Mouse (Mus musculus): ENCODE data around the gene Cnbd2. TPM values are rescaled to one million over a fixed set of nuclear protein-coding genes. Genes with fewer than 3 reads are reported as not detected.

The Cnbd2 gene
- polyA plus RNA-seq (2014; fragmentation: Nextera tagmentation; extraction: Ambion mirVana) = 3.8 and 3.9 TPM in 2 replicates

DNA sequence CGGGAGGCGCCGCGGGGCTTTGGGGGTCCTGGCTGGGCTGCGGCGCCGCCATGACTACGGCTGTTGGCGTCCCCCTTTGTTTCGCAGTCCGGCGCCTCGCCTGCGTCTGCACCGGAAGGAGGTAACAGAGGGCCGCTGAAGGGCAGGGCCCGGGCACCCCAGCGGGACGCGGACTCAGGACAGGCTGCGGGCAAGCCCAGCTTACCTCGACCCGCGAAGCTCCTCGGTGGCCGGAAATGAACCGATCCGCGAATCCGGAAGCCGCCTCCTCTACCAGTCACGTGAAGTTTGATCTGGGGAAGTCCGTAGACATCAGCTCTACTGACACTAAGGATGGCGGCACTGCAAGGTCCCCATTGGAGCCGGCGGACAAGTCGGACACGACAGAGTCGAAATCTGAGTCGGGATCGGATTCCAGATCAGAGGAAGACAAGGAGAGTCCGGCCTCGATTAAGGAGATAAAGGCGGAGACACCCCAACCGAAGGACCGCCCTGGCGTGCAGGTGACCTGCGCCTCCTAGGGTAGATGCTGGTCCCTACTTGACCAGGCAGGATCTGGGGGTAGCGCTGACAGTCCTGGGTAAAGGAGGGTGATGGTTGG, at the start of gene Cnbd2, which contains the start of gene Scand1:
TSS of gene Cnbd2 (plus strand) at position 3 of the 601 bp plus-strand sequence.
TSS of gene Scand1 (minus strand) at position 408 of the 601 bp plus-strand sequence.
- WGBS = under 1% methylated on average over 36 of the region's 49 CpGs
- Histone ChIP-seq H3K27ac (replicated peaks; ENCODE audit: low read depth, low read length) (peak within 1 kb of the TSS; percentile 96), H3K4me3 (ENCODE audit: low read depth, low read length) (peak within 1 kb of the TSS; percentile 89), H3K9ac (ENCODE audit: low read depth, low read length) (peak within 1 kb of the TSS; percentile 91), H3K9me3 (ENCODE audit: control insufficient read depth, low read length) (no peaks in the 10 kb centered on the region), H3K27me3 (replicated peaks; ENCODE audit: control insufficient read depth, insufficient read depth, low read length) (no peaks in the 10 kb centered on the region), H3K4me1 (ENCODE audit: control insufficient read depth, insufficient read depth, low read length) (0 out of 2 replicates have a peak, but pooled peaks cover 5% of the 10 kb centered on the region), H3K4me2 (ENCODE audit: low read depth, low read length) (peak within 1 kb of the TSS; percentile 92), H3K36me3 (ENCODE audit: control insufficient read depth, insufficient read depth, low read length) (peaks cover 10% of the 10 kb centered on the region; the same call in 1 of the 2 replicates)
- DNase-seq (ENCODE audit: low spot score) (peak; percentile 92), ATAC-seq (ENCODE audit: low read depth) (peak; percentile 92)

DNA sequence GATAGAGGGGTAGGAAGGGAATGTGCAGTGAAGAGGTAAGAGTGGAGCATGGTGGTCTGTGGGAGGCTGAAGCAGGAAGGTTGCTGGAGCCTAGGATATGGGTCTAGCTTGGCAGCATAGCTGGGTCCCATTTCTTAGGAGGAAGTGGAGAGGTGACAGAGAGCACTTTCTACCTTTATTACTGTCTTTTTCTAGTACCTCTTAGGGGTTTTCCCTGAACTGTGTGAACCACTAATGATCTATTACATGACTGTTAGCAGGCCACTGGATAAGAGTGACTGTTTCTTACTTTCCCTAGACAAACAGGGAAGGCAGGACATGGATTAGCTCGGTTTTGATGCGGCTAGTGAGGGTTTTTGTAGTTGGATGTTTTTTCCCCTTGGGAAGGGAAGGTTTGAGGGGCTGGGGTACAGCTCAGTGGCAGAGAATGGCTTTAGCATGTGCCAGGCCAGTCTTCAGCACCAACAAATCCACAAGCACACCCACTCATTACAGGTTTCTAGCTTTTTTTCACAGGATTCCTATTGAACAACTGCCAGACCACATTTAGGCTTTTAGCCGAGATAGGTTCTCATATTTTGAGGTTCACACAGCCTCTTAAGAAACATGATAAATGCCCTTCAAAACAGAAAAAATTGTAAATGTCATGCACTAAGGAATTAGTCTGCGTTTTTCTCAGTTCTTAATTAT, 48.8 kb upstream of the Cnbd2 start:
- Histone ChIP-seq H3K4me2 (ENCODE audit: low read depth, low read length) (no peak overlapping the region), H3K4me3 (ENCODE audit: low read depth, low read length) (no peak overlapping the region), H3K36me3 (ENCODE audit: control insufficient read depth, insufficient read depth, low read length) (peaks cover 56% of the 10 kb centered on the region), H3K4me1 (ENCODE audit: control insufficient read depth, insufficient read depth, low read length) (no peaks in the 10 kb centered on the region), H3K27me3 (replicated peaks; ENCODE audit: control insufficient read depth, insufficient read depth, low read length) (no peaks in the 10 kb centered on the region), H3K9me3 (ENCODE audit: control insufficient read depth, low read length) (no peaks in the 10 kb centered on the region), H3K27ac (replicated peaks; ENCODE audit: low read depth, low read length) (no peak overlapping the region), H3K9ac (ENCODE audit: low read depth, low read length) (no peak overlapping the region)
- 69% methylated on average over 4 of the region's 4 CpGs for WGBS
- ATAC-seq (ENCODE audit: low read depth) (no peak), DNase-seq (ENCODE audit: low spot score) (peak; percentile 26)

GRCm38 (mm10) chr2:156267636-156268035, 44.5 kb upstream of the Cnbd2 start:
- no peak overlapping the region for H3K4me2 ChIP-seq (ENCODE audit: low read depth, low read length)
- DNase-seq (ENCODE audit: low spot score) (no peak), ATAC-seq (ENCODE audit: low read depth) (no peak)
- WGBS = 92% methylated on average over 7 of the region's 9 CpGs
- H3K27ac ChIP-seq (replicated peaks; ENCODE audit: low read depth, low read length) = no peak overlapping the region
- no peak overlapping the region for H3K9ac ChIP-seq (ENCODE audit: low read depth, low read length)
- no peaks in the 10 kb centered on the region for H3K4me1 ChIP-seq (ENCODE audit: control insufficient read depth, insufficient read depth, low read length)
- H3K27me3 ChIP-seq (replicated peaks; ENCODE audit: control insufficient read depth, insufficient read depth, low read length) = no peaks in the 10 kb centered on the region
- no peaks in the 10 kb centered on the region for H3K9me3 ChIP-seq (ENCODE audit: control insufficient read depth, low read length)
- no peak overlapping the region for H3K4me3 ChIP-seq (ENCODE audit: low read depth, low read length)
- peaks cover 51% of the 10 kb centered on the region for H3K36me3 ChIP-seq (ENCODE audit: control insufficient read depth, insufficient read depth, low read length)

DNA sequence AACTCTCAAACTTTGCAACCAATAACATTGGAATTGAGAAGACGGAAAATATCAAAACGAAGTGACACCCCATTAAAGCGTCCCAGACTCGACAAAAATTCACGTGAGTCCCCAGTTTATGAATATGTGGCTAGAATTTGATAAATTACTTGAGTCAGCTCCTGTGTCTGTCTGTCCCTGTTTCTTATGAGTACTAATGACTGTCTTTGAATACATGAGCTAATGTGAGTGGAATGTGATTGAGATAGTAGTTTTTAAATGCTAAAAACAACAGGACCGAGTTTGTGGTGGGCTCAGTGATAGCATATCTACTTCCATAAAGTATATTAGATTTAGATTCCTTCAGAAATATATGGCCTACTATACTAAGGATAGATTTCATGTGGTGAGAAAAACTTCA, 39.5 kb upstream of the Cnbd2 start:
- no peaks in the 10 kb centered on the region for H3K4me1 ChIP-seq (ENCODE audit: control insufficient read depth, insufficient read depth, low read length)

DNA sequence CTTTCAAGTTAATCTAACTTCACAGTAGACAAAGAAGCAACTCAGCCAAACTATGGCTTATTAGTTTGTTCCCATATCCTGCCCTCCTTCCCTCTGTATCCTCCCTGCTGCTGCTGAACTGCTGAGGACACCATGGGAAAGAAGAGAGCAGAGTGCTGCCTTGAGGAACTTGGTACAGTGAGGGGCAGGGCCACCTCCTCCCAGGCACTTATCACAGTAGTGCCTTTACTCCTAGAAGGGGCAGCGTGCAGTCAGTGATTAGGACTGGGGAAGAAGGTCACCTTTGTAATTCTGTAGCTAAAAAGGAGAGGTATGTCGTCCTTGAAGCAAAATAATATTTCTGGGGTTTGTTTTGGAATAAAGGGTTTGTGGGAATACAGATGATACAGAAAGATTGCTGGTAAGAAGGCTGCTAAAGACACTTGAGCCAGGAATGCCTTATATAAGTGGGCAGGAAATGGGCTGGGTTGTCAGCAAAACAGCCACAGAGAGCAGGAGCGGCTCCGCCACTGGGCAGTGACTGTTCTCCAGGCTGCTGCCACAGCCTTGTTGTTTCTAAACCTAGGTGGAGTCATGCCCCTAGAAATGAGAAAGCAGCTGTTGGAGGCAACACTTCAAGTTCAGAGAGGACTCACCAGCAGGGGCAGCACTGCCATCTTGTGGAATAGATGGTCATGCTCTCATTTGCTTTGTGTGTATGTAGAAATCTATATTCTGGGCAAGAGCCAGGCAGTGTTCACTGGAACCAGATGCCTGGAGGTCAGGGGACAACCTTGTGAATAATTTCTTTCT, 33.7 kb upstream of the Cnbd2 start:
- H3K9ac ChIP-seq (ENCODE audit: low read depth, low read length) = no peak overlapping the region
- 52% methylated on average over 4 of the region's 4 CpGs for WGBS
- no peaks in the 10 kb centered on the region for H3K27me3 ChIP-seq (replicated peaks; ENCODE audit: control insufficient read depth, insufficient read depth, low read length)
- no peaks in the 10 kb centered on the region for H3K9me3 ChIP-seq (ENCODE audit: control insufficient read depth, low read length)
- H3K4me3 ChIP-seq (ENCODE audit: low read depth, low read length) = no peak overlapping the region
- H3K27ac ChIP-seq (replicated peaks; ENCODE audit: low read depth, low read length) = no peak overlapping the region; the same call in 1 of the 2 replicates
- DNase-seq (ENCODE audit: low spot score) (peak; percentile 94), ATAC-seq (ENCODE audit: low read depth) (peak; percentile 75)
- no peaks in the 10 kb centered on the region for H3K4me1 ChIP-seq (ENCODE audit: control insufficient read depth, insufficient read depth, low read length)
- peaks cover 46% of the 10 kb centered on the region for H3K36me3 ChIP-seq (ENCODE audit: control insufficient read depth, insufficient read depth, low read length)
- H3K4me2 ChIP-seq (ENCODE audit: low read depth, low read length) = no peak overlapping the region

More for the DNA sequence above, 39.5 kb upstream of the Cnbd2 start:
- Histone ChIP-seq H3K9me3 (ENCODE audit: control insufficient read depth, low read length) (no peaks in the 10 kb centered on the region), H3K27ac (replicated peaks; ENCODE audit: low read depth, low read length) (no peak overlapping the region), H3K9ac (ENCODE audit: low read depth, low read length) (no peak overlapping the region), H3K27me3 (replicated peaks; ENCODE audit: control insufficient read depth, insufficient read depth, low read length) (no peaks in the 10 kb centered on the region), H3K4me2 (ENCODE audit: low read depth, low read length) (no peak overlapping the region), H3K36me3 (ENCODE audit: control insufficient read depth, insufficient read depth, low read length) (peaks cover 67% of the 10 kb centered on the region), H3K4me3 (ENCODE audit: low read depth, low read length) (no peak overlapping the region)
- DNase-seq (ENCODE audit: low spot score) = no peak
- WGBS = 92% methylated on average over 6 of the region's 6 CpGs
- no peak for ATAC-seq (ENCODE audit: low read depth)

DNA sequence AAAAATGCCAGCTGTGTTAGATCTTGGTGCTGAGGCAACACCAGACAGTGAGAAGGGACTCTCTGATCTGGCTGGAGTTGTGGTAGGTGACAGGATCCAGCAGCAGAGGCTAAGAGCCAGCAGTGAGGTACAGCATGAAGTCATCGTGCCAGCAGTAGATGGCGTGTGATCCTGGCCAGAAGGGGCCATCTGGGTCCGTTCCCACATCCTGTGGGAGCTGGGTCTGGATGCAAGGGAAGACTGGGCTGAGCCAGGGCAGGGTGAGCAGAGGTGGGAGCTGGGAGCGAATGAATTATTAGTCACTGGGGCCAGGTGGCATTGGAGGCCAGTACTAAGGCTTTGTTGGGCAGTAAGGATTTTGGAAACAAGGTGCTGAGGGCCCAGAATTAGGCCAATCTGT, 30.9 kb upstream of the Cnbd2 start:
- no peak overlapping the region for H3K4me2 ChIP-seq (ENCODE audit: low read depth, low read length)
- no peak overlapping the region for H3K9ac ChIP-seq (ENCODE audit: low read depth, low read length)
- WGBS = 91% methylated on average over 4 of the region's 4 CpGs
- H3K27ac ChIP-seq (replicated peaks; ENCODE audit: low read depth, low read length) = no peak overlapping the region
- DNase-seq (ENCODE audit: low spot score) (no peak), ATAC-seq (ENCODE audit: low read depth) (no peak)
- peaks cover 45% of the 10 kb centered on the region for H3K36me3 ChIP-seq (ENCODE audit: control insufficient read depth, insufficient read depth, low read length)
- no peaks in the 10 kb centered on the region for H3K4me1 ChIP-seq (ENCODE audit: control insufficient read depth, insufficient read depth, low read length)
- no peak overlapping the region for H3K4me3 ChIP-seq (ENCODE audit: low read depth, low read length)
- H3K27me3 ChIP-seq (replicated peaks; ENCODE audit: control insufficient read depth, insufficient read depth, low read length) = no peaks in the 10 kb centered on the region
- H3K9me3 ChIP-seq (ENCODE audit: control insufficient read depth, low read length) = no peaks in the 10 kb centered on the region

DNA sequence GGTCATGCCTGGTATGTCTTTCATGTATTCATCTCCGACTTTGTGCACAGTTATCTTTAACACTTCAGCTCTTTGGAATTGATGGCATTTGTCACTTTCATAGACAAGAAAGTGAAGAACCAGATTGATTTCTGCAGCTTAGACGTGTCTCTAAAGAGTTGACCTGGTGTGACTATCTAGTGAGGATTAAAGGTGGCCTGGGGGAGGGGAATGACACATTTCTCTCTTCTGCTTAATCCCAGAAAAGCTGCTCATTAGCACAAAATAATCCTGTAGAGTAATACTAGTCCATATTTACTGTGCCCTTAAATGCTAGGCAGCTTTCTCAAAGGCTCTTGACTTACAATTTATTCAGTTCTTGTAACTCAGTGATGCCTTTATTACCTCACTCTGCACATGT, 26.9 kb upstream of the Cnbd2 start:
- no peak overlapping the region for H3K27ac ChIP-seq (replicated peaks; ENCODE audit: low read depth, low read length)
- no peak overlapping the region for H3K9ac ChIP-seq (ENCODE audit: low read depth, low read length)
- no peak overlapping the region for H3K4me3 ChIP-seq (ENCODE audit: low read depth, low read length)
- H3K4me1 ChIP-seq (ENCODE audit: control insufficient read depth, insufficient read depth, low read length) = no peaks in the 10 kb centered on the region
- H3K27me3 ChIP-seq (replicated peaks; ENCODE audit: control insufficient read depth, insufficient read depth, low read length) = no peaks in the 10 kb centered on the region
- H3K9me3 ChIP-seq (ENCODE audit: control insufficient read depth, low read length) = no peaks in the 10 kb centered on the region
- H3K36me3 ChIP-seq (ENCODE audit: control insufficient read depth, insufficient read depth, low read length) = peaks cover 53% of the 10 kb centered on the region
- 77% methylated on average over 2 of the region's 2 CpGs for WGBS
- ATAC-seq (ENCODE audit: low read depth) = no peak
- DNase-seq (ENCODE audit: low spot score) = no peak
- no peak overlapping the region for H3K4me2 ChIP-seq (ENCODE audit: low read depth, low read length)

GRCm38 (mm10) chr2:156286733-156287132, 25.4 kb upstream of the Cnbd2 start:
- Histone ChIP-seq H3K9me3 (ENCODE audit: control insufficient read depth, low read length) (no peaks in the 10 kb centered on the region), H3K4me3 (ENCODE audit: low read depth, low read length) (no peak overlapping the region), H3K9ac (ENCODE audit: low read depth, low read length) (no peak overlapping the region), H3K27me3 (replicated peaks; ENCODE audit: control insufficient read depth, insufficient read depth, low read length) (no peaks in the 10 kb centered on the region), H3K4me1 (ENCODE audit: control insufficient read depth, insufficient read depth, low read length) (no peaks in the 10 kb centered on the region), H3K36me3 (ENCODE audit: control insufficient read depth, insufficient read depth, low read length) (peaks cover 57% of the 10 kb centered on the region), H3K4me2 (ENCODE audit: low read depth, low read length) (no peak overlapping the region), H3K27ac (replicated peaks; ENCODE audit: low read depth, low read length) (no peak overlapping the region)
- no peak for ATAC-seq (ENCODE audit: low read depth)
- 100% methylated on average over 4 of the region's 4 CpGs for WGBS
- no peak for DNase-seq (ENCODE audit: low spot score)

Measured in embryonic facial prominence, embryonic 14.5 days (tissue).